Mouse (Mus musculus): ENCODE measurements around the gene Krt81.

DNA sequence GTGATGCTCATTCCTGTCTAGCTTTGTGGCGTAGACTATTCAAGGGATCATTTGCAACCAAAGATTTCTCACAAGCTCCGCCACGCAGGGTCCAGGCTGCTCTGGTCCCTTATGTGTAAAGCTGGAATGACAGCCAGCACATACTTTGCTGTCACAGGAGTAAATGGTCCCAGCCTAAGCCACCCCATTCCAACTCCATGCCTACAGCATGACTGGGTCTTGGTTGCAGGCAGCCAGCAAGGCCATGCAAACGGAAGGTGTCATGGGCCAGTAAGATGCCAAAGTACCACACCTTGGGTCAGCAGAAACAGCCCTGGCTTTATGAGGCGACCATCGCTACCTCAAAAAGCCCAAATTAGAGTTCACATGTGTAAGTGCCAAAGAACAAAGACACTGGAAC, 30.2 kb upstream of the Krt81 start:
- TF ChIP-seq MAX (IDR thresholded peaks at IDR 0.05; ENCODE audit: low read length) (no peak), E2F4 (IDR thresholded peaks at IDR 0.05; ENCODE audit: borderline replicate concordance, low read depth, low read length) (no peak), CTCF (IDR thresholded peaks at IDR 0.05 in 2 of 3, conservative IDR thresholded peaks at IDR 0.05 in 1 of 3; ENCODE audit: control insufficient read depth in 1 of 3, insufficient read depth in 1 of 3, low read depth in 2 of 3, low read length in 3 of 3, poor library complexity in 1 of 3, severe bottlenecking in 1 of 3) (no peak), POLR2A (IDR thresholded peaks at IDR 0.05; ENCODE audit: control insufficient read depth in 1 of 2, insufficient read depth in 1 of 2, low read depth in 1 of 2, low read length in 2 of 2, poor library complexity in 1 of 2) (no peak), CHD2 (IDR thresholded peaks at IDR 0.05; ENCODE audit: low read length) (no peak), USF1 (IDR thresholded peaks at IDR 0.05; ENCODE audit: low read depth, low read length) (no peak)

All from MEL (cell line).